Mouse (Mus musculus): ENCODE results near the gene Dut.

Gene Dut

GRCm38 (mm10) chr2:125247108-125247961, at the start of gene Dut:
TSS of gene Dut (plus strand) at chr2:125247190.
- DNase-seq (ENCODE audit: low spot score), result peak; percentile 82

- no peak for DNase-seq (ENCODE audit: low spot score)
These were observed 37.9 kb upstream of the Dut start for GRCm38 (mm10) chr2:125208894-125209596.

DNA sequence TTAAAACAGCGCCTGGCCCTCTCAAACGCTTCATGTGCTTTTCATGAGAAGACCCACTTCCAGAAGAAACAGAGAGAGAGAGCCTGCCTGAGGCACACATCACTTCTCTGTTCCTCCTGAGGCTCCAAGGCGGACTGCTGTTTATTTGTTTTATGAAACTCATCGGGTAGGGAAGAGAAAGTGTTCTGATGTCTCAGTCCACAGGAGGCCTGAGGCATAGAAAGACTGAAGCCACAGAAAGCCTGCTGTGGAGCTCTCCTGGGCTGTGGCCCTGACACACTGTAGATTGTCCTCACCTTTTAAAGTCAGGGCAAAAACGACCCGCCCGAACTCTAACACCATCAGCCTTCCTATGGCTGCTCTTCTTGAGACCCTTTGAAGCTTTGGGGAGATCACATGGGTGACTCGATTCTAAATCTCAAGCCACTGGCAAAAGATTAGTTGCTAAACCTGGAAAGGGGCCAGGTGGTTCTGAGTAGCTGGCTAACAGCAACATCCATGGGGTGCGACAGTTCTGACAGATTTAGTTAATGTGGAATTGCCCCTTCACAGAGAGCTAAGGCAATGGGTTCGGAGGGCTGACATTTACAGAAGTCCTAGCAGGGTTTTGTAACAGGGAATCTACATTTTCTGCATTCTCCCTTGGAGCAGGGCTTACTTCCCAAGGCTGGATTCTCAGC, 35.0 kb upstream of the Dut start:
- no peak for DNase-seq (ENCODE audit: low spot score)

- peak; percentile 72 for DNase-seq (ENCODE audit: low spot score)
These were observed 32.4 kb upstream of the Dut start for GRCm38 (mm10) chr2:125214592-125214991.

- no peak for DNase-seq (ENCODE audit: low spot score)
These were observed 29.7 kb upstream of the Dut start for GRCm38 (mm10) chr2:125217286-125217685.

DNA sequence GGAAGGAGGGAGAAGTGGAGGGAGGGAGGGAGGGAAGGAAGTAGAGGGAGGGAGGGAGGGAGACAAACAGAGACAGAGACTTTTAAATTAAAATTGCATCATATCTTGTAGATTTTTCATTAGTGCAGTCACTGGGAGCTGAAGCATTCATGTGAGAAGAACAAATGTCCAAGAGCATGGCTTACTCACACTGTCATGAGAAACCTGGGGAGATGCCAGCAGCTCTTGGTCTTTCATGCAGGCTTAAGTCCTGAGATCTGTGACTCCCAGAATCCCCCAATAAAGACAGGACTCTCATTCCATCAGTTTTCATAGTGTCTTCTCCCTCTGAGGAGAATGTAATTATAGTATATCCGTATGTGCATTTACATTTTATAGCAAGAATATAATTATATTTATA, 28.4 kb upstream of the Dut start:
- no peak for DNase-seq (ENCODE audit: low spot score)

DNA sequence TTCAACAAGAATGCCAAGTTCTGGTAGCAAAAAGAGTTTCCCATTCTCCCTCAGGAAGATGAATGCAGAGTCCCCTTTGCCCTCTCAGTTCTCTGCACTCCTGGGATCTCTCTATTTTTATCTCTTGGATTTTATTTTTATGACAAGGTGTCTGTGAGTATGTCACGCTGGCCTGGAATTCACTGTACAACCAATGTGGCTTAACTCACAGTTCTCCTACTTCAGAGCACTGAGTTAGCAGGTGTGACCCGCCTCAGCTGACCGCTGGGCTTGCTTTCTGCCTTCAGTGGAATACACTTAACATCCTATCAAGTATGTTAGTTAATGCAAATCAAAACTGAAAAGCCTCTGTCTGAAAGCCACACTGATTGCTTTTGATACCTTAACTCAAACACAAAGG, 27.7 kb upstream of the Dut start:
- DNase-seq (ENCODE audit: low spot score), result no peak

DNA sequence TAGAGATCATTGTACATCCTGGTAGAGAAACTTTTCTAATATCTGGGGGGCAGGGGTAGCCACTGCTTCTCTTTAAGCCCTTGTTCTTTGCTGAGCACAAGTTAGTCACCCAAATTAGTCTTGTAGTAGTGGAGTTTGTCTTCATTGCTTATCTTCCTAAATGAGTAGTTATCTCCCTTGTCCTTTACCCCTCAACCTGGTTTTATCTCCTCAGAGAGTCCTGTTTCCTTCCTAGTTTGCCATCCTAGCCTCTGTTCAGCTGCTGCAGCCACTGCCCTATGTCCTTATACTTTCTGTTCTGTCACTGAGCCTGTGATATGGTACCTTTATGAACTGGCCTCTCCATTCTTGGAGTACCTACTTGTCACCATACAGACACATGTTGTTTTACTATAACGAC, 25.3 kb upstream of the Dut start:
- no peak for DNase-seq (ENCODE audit: low spot score)

DNA sequence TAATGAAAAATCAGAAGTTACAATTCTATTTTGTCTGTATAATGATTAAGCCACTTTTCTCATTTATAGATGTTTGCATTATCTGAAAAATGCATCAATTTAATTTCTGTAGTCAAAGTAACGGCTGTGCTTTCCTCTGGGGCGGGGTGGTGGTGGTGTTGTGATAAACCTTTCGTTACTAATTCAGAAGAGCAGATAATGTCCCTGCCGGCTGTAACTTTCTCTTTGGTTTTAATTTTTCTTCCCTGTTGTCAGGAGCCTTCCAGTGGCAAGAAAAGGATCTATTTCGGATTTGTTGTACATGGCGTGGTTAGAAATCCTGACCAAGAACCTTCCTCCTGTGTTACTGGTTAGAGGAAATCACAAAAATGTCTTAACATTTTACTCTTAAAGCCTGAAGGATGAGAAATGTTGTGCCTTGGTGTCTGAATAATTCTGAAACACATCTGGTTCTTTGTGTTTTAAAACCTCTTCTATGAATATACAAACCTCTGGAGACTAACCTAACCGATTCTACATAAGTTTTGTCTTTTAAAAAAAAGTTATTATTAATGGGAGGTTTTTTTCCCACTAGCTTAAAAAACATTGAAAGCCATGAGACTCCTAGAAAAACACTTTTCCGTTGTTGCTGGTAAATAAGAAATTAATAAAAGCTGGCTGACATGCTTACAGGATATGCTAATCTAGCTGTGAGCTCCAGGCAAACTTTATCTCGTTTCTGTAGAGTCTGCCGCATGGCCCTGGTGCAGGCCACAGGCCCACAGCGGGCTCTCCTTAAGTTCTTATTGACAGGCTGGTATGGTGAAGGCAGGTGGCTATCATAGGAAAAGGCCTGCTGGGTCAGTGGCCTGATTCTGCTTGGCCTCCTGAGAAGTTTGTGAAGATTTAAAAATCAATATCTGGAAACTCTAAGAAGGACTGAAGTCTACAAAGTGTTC, 18.2 kb upstream of the Dut start:
- DNase-seq (ENCODE audit: low spot score), result no peak

DNA sequence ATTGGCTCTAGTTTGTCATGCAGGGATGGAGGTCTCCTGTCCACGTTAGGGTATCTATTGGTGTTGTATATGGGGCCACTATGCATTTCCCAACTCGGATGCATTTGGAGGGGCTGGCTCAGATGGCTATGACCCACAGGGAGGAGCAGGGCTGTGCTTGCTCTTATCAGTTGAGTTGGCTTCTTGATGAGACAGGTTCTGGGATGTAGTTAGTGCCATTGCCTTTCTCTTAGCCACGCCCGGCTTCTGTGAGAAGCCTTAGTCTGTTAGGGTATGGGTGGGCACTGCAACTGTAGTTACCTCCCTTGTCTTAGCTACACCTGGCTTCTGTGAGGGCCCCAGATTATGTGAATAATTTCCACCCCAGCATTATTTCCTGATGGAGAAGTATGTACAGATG, 14.8 kb upstream of the Dut start:
- no peak for DNase-seq (ENCODE audit: low spot score)

GRCm38 (mm10) chr2:125233537-125233936, 13.5 kb upstream of the Dut start:
- DNase-seq (ENCODE audit: low spot score), result no peak

GRCm38 (mm10) chr2:125234049-125234448, 12.9 kb upstream of the Dut start:
- DNase-seq (ENCODE audit: low spot score), result no peak

GRCm38 (mm10) chr2:125245545-125246285, 1.3 kb upstream of the Dut start:
- no peak for DNase-seq (ENCODE audit: low spot score)

DNA sequence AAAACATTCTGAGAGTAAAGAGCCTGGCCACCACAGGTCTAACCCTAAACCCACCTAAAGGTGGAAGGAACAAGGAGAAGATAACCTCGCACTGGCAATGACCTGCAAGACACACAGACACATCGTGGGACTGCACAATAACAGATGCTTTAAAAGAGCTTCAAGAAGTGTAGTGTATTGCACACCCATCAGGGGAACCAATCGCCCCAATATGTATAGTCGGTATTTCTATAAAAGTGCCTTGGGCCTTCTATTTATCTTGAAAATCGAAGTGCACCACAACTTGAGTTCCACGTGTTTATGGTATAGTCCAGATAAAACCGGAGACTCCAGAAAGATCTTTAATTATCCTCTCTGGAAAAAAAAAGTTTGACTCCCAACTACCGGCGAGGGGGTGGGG, 321 bp upstream of the Dut start:
- no peak for DNase-seq (ENCODE audit: low spot score)

- no peak for DNase-seq (ENCODE audit: low spot score)
These were observed 909 bp downstream of the Dut start for GRCm38 (mm10) chr2:125247962-125248235.

DNA sequence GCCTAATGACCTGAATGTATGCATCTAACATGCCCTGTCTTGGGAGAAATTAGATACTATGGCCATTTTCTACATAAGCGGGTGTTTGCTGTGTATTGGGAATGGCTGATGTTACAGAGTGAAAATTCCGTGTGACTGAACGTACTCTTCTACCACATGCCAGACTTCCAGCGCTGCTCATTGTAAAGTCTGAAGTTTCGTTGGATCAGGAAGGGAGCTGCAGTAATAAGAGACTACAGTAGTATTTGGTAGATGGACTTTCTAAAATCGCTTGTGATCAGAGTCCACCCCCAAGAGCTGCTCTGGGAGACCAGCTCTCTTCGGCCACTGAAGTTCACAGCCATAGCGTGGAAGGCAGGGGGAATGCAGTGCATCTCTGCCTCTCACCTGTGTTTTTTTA, 1.3 kb downstream of the Dut start:
- DNase-seq (ENCODE audit: low spot score), result no peak

DNA sequence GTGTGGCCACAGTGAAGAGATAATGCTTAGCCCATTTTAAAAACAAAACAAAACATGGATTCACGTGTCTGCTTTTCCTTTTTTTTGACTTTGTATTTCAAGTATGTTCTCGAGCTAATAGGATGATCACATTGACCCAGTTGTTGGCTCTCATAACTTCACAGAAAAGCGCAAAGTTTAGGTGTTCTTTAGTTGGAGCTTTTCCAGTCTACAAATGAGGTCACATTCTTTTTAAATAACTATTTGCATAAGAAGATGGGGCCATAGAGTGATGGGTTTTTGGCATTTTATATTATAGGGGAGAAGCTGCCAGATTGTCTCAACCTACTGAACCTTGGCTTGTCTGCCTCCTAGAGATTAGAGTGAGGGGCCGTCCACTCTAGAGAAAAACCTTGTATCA, 2.3 kb downstream of the Dut start:
- DNase-seq (ENCODE audit: low spot score), result no peak

DNA sequence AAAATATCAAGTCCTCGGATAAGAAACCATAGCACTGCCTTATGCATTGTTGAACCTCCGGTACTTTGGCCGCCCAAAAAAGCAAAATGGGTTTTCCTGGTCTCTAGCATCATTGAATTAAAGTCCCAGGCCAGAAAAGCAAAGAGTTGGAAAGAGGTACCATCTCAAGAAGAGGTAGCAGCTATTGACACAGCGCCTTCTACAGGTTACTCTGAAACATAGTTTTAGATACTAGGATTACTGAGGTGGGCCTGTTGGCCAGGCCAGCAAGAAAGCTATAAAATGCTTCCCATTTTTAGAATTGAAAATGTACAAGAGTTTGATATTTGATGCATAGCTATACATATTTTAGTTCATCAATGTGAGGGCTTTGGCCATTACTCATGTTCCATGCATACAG, 2.9 kb downstream of the Dut start:
- no peak for DNase-seq (ENCODE audit: low spot score)

DNA sequence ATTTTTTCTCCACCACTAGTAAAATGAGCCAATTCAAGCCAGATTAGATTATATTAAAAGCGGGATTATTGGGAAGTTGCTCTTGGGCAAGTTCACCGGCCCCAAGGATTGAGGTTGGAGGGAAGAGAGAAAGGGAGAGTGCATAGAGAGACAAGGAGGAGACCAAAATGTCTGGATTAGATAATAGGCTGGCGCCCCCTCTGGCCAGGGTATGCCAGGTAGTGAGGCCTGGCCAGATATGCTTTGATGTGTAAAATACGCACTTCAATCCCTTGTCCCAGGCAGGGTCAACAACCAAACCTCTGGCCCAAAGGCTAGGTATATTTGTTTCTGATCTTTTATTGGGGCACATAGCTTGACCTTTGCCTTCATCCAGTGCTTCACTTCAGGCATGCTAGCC, 4.8 kb downstream of the Dut start:
- no peak for DNase-seq (ENCODE audit: low spot score)

DNA sequence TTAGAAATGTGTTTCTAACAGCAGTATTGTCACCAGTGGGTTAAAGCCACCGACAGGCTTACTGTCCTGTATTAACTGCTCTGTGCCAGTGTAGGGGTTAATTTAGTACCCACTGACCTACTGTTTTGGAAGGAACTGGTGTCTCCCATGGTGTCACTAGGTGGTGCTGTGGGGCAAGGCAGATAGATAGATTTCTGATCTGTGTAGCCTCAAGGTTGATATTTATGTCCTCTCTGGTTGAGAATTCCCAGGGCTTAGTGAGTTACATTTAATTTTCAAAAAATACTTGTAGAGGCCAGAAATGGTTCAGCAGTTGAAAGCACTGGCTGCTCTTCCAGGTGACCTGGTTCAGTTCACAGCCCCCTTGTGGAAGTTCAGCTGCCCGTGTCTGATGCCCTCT, 5.3 kb downstream of the Dut start:
- peak; percentile 29 for DNase-seq (ENCODE audit: low spot score)

GRCm38 (mm10) chr2:125253699-125254098, 6.7 kb downstream of the Dut start:
- no peak for DNase-seq (ENCODE audit: low spot score)

Measured in urinary bladder, postnatal 25 days (tissue).